Mouse (Mus musculus): ENCODE measurements around the gene Ralbp1. TPM values are rescaled to one million over a fixed set of nuclear protein-coding genes. Genes with fewer than 3 reads are reported as not detected.

Gene Ralbp1
- total RNA-seq, 2 experiments from 2014 or later, result 53.1 to 57.8 TPM

DNA sequence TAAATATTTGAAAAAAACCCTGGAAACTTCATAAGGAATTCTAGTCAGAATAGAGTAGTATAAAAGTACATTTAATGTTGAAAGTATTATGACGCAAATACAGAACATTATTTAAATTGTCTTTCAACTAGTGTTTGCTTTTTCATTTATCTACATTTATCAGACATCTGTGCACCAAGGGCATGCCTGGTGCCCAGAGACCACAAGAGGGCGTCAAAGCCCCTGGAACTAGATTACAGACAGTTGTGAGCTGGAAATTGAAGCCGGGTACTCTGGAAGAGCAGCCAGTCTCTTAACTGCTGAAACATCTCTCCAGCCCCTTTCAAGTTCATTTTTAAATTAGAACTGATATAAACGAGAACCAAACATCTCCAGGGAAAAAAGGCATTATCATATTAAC, 23.0 kb downstream of the Ralbp1 start:
- DNase-seq (ENCODE audit: low spot score in 2 of 2), result no peak
- intact Hi-C loops (cut with DNase I), result loop anchor here (5.0 to 10.0 kb wide), 2 partner anchors 240 to 362 kb away; partner anchors contain the start of gene Ndufv2

DNA sequence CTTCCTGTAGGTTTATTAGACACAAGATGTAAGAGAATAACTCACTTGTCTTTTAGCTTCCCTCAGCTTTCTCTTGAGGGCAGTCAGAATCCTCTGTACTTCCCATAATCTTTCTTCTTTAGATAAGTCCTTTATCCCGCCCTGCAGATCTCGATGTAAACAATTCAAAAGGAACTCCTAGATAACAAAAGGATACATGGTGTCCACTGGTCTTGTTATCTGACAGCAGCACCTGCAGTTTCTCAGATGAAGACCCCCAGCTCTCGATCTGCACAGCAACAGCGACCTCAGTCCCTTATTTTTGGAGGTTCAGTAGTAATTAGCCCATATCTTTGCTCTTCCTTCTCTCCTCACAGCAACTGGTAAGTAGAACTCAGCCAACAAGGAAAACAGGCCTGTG, 28.0 kb downstream of the Ralbp1 start:
- intact Hi-C loops (cut with DNase I), result no loop called here
- DNase-seq (ENCODE audit: low spot score in 2 of 2), result no peak

DNA sequence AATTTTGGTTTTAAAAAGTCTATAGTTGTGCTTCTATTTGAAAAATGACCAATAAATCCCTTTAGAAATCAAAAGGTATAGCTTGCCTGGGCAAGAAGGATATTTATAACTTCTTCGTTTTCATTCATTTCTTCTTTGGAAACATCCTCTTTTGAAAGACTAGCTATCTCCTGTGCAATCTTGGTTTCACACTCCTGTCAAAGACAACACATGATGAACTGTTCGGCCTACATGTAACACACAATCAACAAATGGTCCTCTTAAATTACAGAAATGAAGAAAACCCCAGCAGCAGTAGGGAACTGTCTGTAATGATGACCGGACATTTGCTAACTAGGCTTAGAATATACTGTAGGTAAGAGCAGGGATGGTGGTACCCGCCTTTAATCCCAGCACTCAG, 31.6 kb downstream of the Ralbp1 start:
- intact Hi-C loops (cut with DNase I), result no loop called here
- DNase-seq (ENCODE audit: low spot score in 2 of 2), result no peak

DNA sequence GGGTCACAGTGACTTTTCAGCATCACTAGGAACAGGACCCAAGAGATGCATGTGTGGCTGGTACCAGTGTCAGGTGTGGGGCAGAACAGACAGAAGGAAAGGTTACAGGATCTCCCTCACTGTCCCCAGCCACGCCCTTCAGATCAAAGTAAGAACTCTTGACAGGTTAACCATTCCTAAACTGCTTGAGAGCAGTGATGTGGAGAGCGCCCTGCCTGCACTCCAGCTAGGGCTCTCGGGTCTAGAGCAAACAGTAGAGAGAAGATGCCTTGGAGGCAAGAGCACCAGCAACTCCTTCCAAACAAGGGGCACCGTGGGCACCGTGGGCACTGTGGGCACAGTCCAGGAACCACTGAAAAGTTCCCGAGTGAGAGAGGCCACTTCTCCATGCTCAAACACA, 32.3 kb downstream of the Ralbp1 start:
- intact Hi-C loops (cut with DNase I), result no loop called here
- no peak for DNase-seq (ENCODE audit: low spot score in 2 of 2)

DNA sequence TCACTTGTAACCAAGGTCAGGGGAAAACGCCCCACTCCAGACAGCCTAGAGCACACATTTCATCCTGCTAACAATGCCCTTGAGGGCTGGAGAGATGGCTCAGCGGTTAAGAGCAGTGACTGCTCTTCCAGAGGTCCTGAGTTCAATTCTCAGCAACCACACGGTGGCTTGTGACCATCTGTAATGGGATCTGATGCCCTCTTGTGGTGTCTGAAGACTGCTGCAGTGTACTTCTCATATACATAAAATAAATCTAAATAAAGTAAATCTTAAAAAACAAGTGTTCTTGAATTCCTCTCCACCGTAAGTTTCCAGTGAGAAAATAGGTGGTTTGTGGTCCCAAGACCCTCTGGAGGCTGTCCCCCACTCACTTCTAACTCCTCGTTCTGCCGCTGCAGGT, 33.8 kb downstream of the Ralbp1 start:
- intact Hi-C loops (cut with DNase I), result no loop called here
- no peak for DNase-seq (ENCODE audit: low spot score in 2 of 2)

DNA sequence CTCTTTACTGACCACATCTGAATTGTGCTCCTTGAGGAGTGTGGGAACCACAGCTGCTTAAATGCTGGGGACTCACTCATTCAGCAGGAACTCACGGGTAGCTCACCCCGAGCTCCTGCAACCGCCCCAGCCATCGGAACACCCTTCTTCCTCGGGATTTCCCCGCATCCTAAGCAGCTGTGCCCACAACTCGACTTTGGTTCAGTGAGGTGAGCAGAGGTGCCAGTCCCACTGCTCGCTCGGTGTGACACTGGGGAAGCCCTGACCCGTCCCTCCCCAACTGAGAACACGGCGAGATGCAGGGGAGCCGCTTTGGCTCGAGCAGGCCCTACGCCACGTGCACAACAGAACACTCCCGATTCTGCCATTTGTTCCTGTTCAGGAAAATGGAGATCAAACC, 35.1 kb downstream of the Ralbp1 start:
- intact Hi-C loops (cut with DNase I), result no loop called here
- DNase-seq (ENCODE audit: low spot score in 2 of 2), result no peak

DNA sequence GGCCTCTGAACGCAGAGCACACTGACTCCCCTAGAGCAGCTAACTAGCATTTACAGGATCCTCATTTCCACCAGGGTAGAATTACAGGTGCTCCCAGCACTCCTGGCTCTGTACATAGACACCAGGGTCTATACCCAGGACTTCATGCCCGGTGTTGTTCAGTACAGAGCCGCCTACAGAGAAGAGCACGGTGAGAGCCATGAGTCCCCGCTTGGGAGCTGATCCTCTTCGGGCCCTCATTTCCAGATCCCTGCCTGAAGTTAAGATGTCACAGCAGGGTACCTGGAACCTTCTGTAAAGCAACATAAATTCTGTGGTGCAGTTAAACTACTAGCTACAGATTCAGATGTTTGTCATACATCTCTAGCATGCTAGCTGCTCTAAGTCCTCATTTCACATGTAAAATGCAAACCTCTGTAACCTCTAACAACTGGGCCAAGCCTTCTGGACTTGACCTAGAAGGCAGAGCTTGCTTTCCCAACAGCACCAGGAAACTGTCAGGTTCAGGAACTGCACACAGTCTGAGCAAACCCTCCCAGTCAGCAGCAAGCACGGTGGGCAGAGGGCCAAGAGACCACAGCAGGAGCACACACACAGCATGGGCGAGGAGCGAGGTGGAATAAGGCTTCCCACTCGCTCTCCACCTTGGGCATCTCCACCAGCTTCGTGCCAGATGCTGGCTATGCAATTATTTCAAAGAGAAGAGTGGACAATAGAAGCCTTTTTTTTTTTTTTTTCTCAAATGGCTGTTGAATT, 37.7 kb downstream of the Ralbp1 start:
- peak in 1 of 2 experiments; percentile 39 for DNase-seq (ENCODE audit: low spot score in 2 of 2)
- intact Hi-C loops (cut with DNase I), result no loop called here

DNA sequence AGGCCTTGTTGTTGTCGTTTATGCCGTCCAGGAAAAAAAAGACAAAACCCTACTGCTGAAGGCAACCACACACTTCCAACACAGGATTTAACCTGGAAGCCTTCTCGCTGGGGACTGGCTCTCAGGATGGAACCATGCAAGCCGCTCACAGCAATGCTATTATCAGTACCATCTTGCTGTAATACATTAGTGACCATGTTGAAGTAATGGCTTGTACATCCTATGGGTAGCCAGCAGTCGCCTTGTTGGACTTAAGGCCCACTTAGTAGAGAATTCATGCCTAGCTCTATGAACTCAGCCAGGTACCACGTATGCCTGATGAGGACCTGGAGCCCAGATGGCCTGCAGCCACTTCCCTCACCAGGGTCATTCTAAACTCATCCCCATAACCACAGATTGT, 40.2 kb downstream of the Ralbp1 start:
- intact Hi-C loops (cut with DNase I), result no loop called here
- DNase-seq (ENCODE audit: low spot score in 2 of 2), result no peak

DNA sequence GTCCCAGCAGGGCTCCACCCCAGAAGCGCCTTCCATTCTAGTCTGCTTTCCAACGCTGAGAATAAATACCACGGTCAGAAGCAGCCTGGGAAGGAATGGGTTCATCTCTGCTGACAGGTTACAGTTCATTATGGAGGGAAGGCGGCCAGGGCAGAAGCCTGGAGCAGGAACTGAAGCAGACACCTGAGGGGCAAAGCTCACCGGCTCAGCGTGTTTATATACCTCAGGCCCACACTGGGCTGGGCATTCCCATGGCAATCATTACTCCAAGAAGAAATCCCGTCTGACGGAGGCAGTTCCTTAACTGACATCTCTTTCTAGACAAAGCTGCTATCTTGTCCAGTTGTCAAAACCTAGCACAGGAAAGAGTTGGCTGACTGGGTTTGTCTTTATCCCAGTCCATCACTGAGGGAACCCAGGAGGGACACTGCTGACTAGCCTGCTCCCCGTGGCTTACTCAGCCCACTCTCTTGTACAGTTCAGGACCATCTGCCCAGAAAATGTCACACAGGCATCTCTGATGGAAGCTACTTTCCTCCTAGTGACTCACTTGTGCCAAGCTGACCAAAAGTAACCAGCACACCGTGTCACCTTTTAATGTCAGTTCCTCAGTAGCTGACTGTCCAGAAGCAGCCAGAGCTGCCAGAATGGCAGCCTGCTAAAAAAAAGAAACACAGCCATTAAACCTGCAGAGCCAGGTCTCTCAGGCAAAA, 42.8 kb downstream of the Ralbp1 start:
- intact Hi-C loops (cut with DNase I), result no loop called here
- no peak for DNase-seq (ENCODE audit: low spot score in 2 of 2)

DNA sequence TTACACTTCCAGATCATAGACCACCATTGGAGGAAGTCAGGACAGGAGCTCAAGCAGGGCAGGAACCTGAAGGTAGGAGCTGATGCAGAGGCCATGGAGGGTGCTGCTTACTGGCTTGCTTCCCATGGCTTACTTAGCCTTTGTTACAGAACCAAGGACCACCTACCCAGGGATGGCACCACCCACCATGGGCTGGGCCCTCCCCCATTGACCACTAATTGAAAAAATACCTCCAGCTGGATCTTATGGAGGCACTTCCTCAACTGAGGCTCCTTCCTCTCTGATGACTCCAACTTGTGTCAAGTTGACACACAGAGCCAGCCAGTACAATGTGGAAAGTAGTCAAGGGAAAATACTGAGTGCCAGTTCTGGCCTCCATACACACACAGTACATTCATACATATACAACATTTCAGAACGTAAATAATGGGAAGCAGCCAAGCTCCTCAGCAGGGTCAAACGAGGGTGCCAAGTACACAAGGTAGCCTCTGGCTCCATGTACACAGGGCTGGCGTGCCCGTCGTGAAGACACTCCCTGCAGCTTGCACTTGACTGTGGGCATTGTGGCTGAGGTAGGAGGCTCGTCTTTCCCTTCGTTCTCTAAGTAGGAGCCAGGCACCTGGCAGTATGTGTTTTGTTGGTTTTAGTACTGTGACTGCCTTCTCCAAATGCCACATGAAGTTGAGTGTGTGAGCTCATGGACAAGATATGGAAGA, 45.9 kb downstream of the Ralbp1 start:
- intact Hi-C loops (cut with DNase I), result no loop called here
- no peak for DNase-seq (ENCODE audit: low spot score in 2 of 2)

DNA sequence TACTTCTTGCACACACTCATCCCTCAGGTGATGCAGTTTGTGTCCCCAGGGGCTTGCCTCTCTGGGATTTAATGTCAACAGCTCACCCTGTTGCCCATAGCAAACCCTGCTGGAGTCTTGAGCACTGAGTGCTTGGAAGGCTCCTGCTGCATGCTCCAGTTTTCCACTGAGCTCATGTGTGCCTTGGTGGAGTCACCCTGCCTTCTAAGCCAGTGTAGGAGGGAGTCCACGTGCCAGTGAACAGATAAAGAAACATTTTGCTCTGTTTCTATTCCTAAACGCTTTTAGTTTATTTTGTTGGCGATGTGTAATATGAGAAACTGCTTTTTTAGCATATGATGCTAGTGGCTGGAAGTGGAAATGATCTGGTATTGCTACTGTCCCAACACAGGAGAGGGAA, 48.9 kb downstream of the Ralbp1 start:
- intact Hi-C loops (cut with DNase I), result no loop called here
- DNase-seq (ENCODE audit: low spot score in 2 of 2), result peak; percentile 60 to 82

DNA sequence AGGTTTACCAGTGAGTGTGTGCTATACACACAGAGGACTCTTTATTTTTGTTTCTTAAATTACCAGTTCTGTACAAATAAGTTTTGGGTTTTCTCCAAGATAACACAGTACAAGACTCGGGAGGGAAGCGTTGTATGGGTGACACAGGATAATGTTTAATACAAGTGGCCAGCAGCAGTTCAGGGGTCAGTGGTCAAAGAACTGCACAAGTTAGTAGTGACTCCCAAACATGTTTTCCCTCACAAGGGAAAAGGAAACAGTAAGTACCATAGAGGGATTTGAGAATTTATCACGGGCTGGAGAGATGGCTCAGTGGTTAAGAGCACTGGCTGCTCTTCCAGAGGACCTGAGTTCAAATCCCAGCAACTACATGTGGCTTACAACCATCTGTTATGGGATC, 51.7 kb downstream of the Ralbp1 start:
- DNase-seq (ENCODE audit: low spot score in 2 of 2), result no peak
- intact Hi-C loops (cut with DNase I), result no loop called here

DNA sequence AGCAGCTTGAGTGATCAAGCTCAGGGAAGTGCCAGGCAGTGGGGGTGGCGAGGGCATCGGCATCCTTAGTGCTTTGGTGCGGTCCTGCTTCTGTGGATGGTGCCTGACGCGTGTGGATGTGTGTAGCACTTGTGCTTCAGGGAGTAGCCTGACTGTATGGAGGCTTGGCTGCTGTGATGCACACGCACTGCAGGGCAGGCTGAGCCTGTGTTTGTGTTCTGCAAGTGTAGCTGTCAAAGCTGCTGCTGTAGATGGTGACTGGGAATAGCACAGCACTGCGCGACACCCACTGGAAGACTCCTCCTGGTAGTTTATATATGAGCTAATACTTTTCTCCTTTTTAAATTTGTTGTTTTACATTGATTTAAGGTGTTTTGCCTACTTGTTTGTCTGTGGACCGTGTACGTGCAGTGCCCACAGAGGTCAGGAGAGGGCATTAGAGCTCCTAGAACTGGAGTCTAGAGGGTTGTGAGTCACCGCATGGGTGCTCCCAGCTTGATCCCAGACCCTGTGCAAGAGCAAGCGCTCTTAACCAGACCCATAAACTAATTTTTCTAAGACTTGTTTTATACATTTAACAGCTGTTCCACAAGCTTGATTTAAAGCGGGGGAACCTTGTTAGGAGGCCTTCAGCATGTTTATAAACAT, 55.3 kb downstream of the Ralbp1 start:
- intact Hi-C loops (cut with DNase I), result no loop called here
- peak in 1 of 2 experiments; percentile 29 for DNase-seq (ENCODE audit: low spot score in 2 of 2)

DNA sequence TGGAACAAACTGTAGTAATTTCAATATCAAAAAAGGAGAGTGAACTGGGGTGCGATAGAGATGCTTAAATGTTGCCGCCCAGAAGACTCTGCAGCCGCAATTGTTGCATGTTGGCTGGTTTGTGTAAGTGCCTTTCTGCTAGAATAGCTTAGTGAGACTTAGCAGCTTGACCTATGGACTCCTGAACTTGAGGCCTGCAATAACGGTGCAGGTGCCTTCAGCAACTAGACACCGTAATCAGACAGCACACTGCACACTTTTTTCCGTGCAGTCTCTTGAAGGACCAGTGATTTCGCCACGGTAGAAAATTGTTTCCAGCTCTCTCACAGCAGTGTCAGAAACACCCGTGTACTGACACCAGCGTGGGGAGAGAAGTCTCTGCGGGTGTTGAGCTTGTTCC, 56.6 kb downstream of the Ralbp1 start:
- no peak for DNase-seq (ENCODE audit: low spot score in 2 of 2)
- intact Hi-C loops (cut with DNase I), result no loop called here

DNA sequence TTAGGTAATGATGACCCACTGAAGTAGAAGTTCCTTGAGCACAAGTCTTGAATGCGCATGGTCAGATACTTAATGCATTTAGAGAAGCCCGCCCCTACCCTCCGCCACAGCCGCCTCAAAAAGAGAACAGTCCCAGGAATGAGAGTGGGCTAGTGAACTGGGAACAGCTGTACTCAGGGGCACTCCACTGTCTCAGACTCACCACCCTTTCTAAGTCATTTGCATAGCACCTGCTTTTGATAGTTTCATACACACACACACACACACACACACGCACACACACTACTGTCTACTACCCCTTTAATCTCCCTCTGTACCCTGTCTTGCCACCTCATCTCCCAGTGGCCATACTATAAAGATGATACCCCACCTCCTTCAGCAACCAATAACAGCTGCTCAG, 57.7 kb downstream of the Ralbp1 start:
- DNase-seq (ENCODE audit: low spot score in 2 of 2), result no peak
- intact Hi-C loops (cut with DNase I), result no loop called here

DNA sequence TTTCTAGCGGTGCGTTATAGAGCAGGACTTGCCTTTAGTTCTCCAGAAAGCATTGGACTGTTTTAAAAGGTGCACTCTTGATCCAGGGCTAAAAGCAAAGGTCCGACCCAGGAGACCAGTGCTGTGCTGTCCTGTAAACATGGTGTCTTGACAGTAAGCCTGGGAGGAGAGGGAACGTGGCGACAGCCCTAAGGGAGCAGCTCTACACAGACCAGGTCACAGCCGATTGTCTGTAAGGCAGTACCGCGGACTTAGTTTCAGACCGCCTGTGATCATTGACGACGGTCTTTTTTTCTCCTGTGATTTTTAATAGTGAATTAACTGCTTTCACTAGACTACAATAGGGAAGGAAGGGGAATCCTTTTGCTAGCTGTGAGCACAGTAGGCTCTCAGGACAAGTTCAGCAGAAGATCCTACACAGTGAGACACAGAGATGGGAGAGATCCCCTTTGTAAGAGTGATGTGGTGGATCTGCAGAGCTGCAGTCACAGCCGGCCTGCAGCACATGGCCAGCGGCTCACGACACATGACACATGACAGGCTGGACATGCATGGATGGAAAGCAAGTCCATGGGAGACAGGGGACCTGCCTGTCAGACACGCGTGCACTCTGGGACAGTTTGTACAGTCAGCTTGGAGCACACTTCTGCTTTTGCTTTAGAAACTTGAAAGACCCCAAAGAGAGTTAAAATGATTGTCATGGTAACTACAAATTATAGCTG, 58.3 kb downstream of the Ralbp1 start:
- no peak for DNase-seq (ENCODE audit: low spot score in 2 of 2)
- intact Hi-C loops (cut with DNase I), result no loop called here

DNA sequence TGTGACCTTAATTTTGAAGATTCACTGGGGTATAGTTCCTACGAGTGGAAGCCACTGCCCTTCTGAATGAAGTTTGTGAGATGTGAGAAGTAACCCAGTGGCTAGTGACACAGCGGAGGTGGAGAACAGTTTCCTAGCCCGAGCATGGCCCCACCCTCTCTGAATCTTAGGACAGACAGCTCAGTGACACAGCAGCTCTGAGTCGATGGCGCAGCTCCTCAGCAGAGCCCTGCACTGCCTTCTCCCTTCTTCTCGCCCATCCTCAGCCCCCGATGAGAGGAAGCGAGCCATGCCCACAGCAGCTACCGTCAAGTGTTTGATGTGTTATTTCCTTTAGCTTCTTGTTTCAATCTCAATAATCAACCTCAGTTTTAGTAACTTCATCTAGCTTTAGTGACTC, 59.3 kb downstream of the Ralbp1 start:
- DNase-seq (ENCODE audit: low spot score in 2 of 2), result no peak
- intact Hi-C loops (cut with DNase I), result no loop called here

DNA sequence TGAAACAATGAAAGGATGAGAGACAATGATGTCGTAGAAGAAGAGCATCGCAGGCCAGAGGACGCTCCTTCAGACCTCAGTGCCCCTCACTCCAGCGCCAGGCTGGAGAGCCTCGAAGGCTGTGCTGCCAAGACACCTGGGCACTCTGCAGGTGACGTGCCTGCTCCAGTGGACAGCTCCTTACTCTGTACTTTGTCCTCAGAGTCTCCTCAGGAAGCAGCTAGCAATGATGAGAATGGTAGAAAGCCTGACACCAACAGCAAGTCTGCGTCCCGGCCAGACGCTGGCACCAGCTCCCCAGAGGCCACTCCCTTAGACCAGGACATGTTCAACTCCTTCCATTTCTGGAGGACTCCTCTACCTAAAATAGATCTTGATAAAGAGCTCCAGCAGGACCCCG, 61.4 kb downstream of the Ralbp1 start:
- DNase-seq (ENCODE audit: low spot score in 2 of 2), result no peak
- intact Hi-C loops (cut with DNase I), result no loop called here

DNA sequence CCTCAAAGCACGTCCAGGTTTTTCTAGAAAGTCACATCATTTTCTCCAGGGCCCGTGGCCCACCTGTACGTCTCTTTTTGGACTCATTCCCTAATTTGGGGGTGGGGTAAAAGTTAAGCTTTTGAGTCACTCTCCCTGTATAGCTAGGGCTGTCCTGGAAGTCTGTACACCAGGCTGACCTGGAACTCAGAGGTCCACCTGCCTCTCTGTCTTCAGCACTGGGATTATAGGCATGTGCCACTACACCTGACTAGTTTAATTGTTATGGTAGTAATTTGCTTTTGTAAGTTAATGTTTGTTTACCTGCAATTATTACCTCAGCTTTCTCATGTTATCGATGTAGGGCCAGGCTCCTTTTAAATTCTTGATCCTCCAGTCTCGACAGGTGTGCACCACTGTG, 63.2 kb downstream of the Ralbp1 start:
- DNase-seq (ENCODE audit: low spot score in 2 of 2), result no peak
- intact Hi-C loops (cut with DNase I), result no loop called here

DNA sequence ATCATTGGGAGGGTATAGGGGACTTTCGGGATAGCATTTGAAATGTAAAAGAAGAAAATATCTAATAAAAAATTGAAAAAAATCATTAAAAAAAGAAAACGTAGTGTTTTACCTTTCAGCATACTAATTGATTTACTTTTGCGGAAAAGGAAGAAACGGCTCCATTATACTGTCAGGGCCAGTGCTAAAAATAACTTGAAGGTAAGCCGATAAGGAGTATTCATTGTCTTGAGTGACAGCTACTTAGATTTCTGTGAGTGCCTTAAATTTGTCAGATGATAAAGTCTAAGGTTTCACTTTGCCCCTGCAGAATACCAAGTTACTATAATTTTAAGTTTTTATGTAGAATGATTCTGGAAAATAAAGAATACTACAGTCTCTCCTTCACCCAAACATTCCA, 65.4 kb downstream of the Ralbp1 start:
- no peak for DNase-seq (ENCODE audit: low spot score in 2 of 2)
- intact Hi-C loops (cut with DNase I), result no loop called here

All from left cerebral cortex, postnatal 25 days (tissue).